Mouse (Mus musculus) midbrain, embryonic 15.5 days (tissue): ENCODE data around the gene Gpr137. TPM values are rescaled to one million over a fixed set of nuclear protein-coding genes. Genes with fewer than 3 reads are reported as not detected.
A peak's percentile ranks its signal among the peaks of the same experiment; 100 is the strongest.

ENCODE experiments used
- ATAC-seq: fragments of 200-750 bp; cut with Nextera tagmentation; replicated peaks from 2 replicates; pipeline ENCODE4 v1.8.0; 2017; ENCODE audit warnings: moderate TSS enrichment
- H3K27ac ChIP-seq: fragments of 300-500 bp; sonication (generic); 2 replicates; pipeline ENCODE4 v1.5.1; 2015; ENCODE audit warnings: mild to moderate bottlenecking, inconsistent platforms
- H3K27me3 ChIP-seq: fragments of 300-500 bp; sonication (generic); replicated peaks from 2 replicates; pipeline ENCODE4 v1.6.1; 2015; ENCODE audit warnings: inconsistent platforms
- H3K36me3 ChIP-seq: fragments of 300-500 bp; sonication (generic); replicated peaks from 2 replicates; pipeline ENCODE4 v1.6.1; 2015; ENCODE audit warnings: inconsistent platforms
- H3K4me1 ChIP-seq: fragments of 300-500 bp; sonication (generic); 2 replicates; pipeline ENCODE4 v1.6.1; 2015; ENCODE audit warnings: inconsistent platforms
- H3K4me2 ChIP-seq: fragments of 300-500 bp; sonication (generic); 2 replicates; pipeline ENCODE4 v1.6.1; 2015; ENCODE audit warnings: inconsistent platforms, mild to moderate bottlenecking, moderate library complexity
- H3K4me3 ChIP-seq: fragments of 300-500 bp; sonication (generic); 2 replicates; pipeline ENCODE4 v1.5.1; 2015; ENCODE audit warnings: mild to moderate bottlenecking, inconsistent platforms
- H3K9ac ChIP-seq: fragments of 300-500 bp; sonication (generic); 2 replicates; pipeline ENCODE4 v1.6.1; 2015; ENCODE audit warnings: mild to moderate bottlenecking, inconsistent platforms
- H3K9me3 ChIP-seq: fragments of 300-500 bp; sonication (generic); 2 replicates; pipeline ENCODE4 v1.6.1; 2016; ENCODE audit warnings: inconsistent platforms
- WGBS: fragments of 180-500 bp; shearing (Covaris S2); methylation state at CpG from one replicate; pipeline ENCODE4 v1.1.7; 2015; ENCODE audit warnings: mixed read lengths; 5-methylcytosine and 5-hydroxymethylcytosine counted together
- polyA plus RNA-seq: library from polyadenylated mRNA; unstranded; fragments of >200 nt; fragmentation: Nextera tagmentation; extraction: Ambion mirVana; gene quantifications from 2 replicates; pipeline ENCODE4 v1.2.1, GENCODE M21; 2015

The Gpr137 gene
- polyA plus RNA-seq, 1 experiment from 2014 or later = 70.5 TPM

GRCm38 (mm10) chr19:6970460-6971085, 28.3 kb upstream of the Gpr137 start:
- H3K4me2 ChIP-seq = peak overlapping the region; percentile 37; the same call in 1 of the 2 replicates

GRCm38 (mm10) chr19:6969665-6970381, 27.5 kb upstream of the Gpr137 start:
- Histone ChIP-seq H3K4me1 (peaks cover 17% of the 10 kb centered on the region), H3K36me3 (no peaks in the 10 kb centered on the region), H3K4me2 (peak overlapping the region; percentile 37), H3K9ac (no peak overlapping the region), H3K27me3 (peaks cover 22% of the 10 kb centered on the region), H3K4me3 (peak overlapping the region; percentile 29), H3K9me3 (no peaks in the 10 kb centered on the region), H3K27ac (no peak overlapping the region)
- no peak for ATAC-seq
- WGBS = 2% methylated on average over 46 of the region's 55 CpGs

More at GRCm38 (mm10) chr19:6970460-6971085, 28.3 kb upstream of the Gpr137 start:
- no peak for ATAC-seq
- no peaks in the 10 kb centered on the region for H3K36me3 ChIP-seq
- peaks cover 22% of the 10 kb centered on the region for H3K27me3 ChIP-seq
- no peak overlapping the region for H3K27ac ChIP-seq
- WGBS = 22% methylated on average over 11 of the region's 11 CpGs
- no peak overlapping the region for H3K4me3 ChIP-seq
- no peak overlapping the region for H3K9ac ChIP-seq
- no peaks in the 10 kb centered on the region for H3K9me3 ChIP-seq
- peaks cover 17% of the 10 kb centered on the region for H3K4me1 ChIP-seq

- Histone ChIP-seq H3K36me3 (no peaks in the 10 kb centered on the region), H3K4me3 (peak overlapping the region; percentile 29), H3K9me3 (no peaks in the 10 kb centered on the region), H3K27me3 (peaks cover 22% of the 10 kb centered on the region), H3K27ac (no peak overlapping the region), H3K4me1 (peaks cover 17% of the 10 kb centered on the region), H3K4me2 (peak overlapping the region; percentile 37), H3K9ac (no peak overlapping the region)
- under 1% methylated on average over 19 of the region's 20 CpGs for WGBS
- no peak for ATAC-seq
These were observed 27.0 kb upstream of the Gpr137 start for GRCm38 (mm10) chr19:6969291-6969664.

- Histone ChIP-seq H3K9me3 (no peaks in the 10 kb centered on the region), H3K4me3 (peak overlapping the region; percentile 29), H3K4me1 (peaks cover 12% of the 10 kb centered on the region), H3K4me2 (peak overlapping the region; percentile 37), H3K27me3 (peaks cover 22% of the 10 kb centered on the region), H3K9ac (no peak overlapping the region), H3K27ac (no peak overlapping the region), H3K36me3 (no peaks in the 10 kb centered on the region)
- no peak for ATAC-seq
- WGBS = 16% methylated on average over 15 of the region's 15 CpGs
These were observed 26.4 kb upstream of the Gpr137 start for GRCm38 (mm10) chr19:6968491-6969271.

- H3K9me3 ChIP-seq = no peaks in the 10 kb centered on the region
- H3K4me2 ChIP-seq = no peak overlapping the region
- no peaks in the 10 kb centered on the region for H3K36me3 ChIP-seq
- H3K4me1 ChIP-seq = peaks cover 13% of the 10 kb centered on the region
- H3K27me3 ChIP-seq = no peaks in the 10 kb centered on the region
- H3K4me3 ChIP-seq = no peak overlapping the region
- 81% methylated on average over 10 of the region's 10 CpGs for WGBS
- H3K9ac ChIP-seq = no peak overlapping the region
- no peak for ATAC-seq
- no peak overlapping the region for H3K27ac ChIP-seq
These were observed 14.2 kb upstream of the Gpr137 start for GRCm38 (mm10) chr19:6956461-6956860.

- Histone ChIP-seq H3K9me3 (no peaks in the 10 kb centered on the region), H3K27ac (no peak overlapping the region), H3K36me3 (no peaks in the 10 kb centered on the region), H3K27me3 (no peaks in the 10 kb centered on the region), H3K4me1 (peaks cover 14% of the 10 kb centered on the region), H3K4me3 (no peak overlapping the region), H3K4me2 (no peak overlapping the region), H3K9ac (no peak overlapping the region)
- ATAC-seq = no peak
- 91% methylated on average over 7 of the region's 7 CpGs for WGBS
These were observed 13.1 kb upstream of the Gpr137 start for GRCm38 (mm10) chr19:6955424-6955823.

- WGBS = 56% methylated on average over 9 of the region's 9 CpGs
- H3K9ac ChIP-seq = no peak overlapping the region
- no peak for ATAC-seq
These were observed 11.8 kb upstream of the Gpr137 start for GRCm38 (mm10) chr19:6954046-6954445.

GRCm38 (mm10) chr19:6952712-6953037, 10.4 kb upstream of the Gpr137 start:
- peak overlapping the region; percentile 62 for H3K4me3 ChIP-seq
- peaks cover 23% of the 10 kb centered on the region for H3K4me1 ChIP-seq
- WGBS = 19% methylated on average over 3 of the region's 3 CpGs
- H3K9me3 ChIP-seq = no peaks in the 10 kb centered on the region
- no peaks in the 10 kb centered on the region for H3K27me3 ChIP-seq
- no peaks in the 10 kb centered on the region for H3K36me3 ChIP-seq
- H3K4me2 ChIP-seq = peak overlapping the region; percentile 90
- peak overlapping the region; percentile 94 for H3K27ac ChIP-seq
- no peak for ATAC-seq
- peak overlapping the region; percentile 61 for H3K9ac ChIP-seq

More at GRCm38 (mm10) chr19:6954046-6954445, 11.8 kb upstream of the Gpr137 start:
- Histone ChIP-seq H3K4me3 (no peak overlapping the region), H3K27ac (no peak overlapping the region), H3K4me1 (peaks cover 23% of the 10 kb centered on the region), H3K27me3 (no peaks in the 10 kb centered on the region), H3K4me2 (no peak overlapping the region), H3K36me3 (no peaks in the 10 kb centered on the region), H3K9me3 (no peaks in the 10 kb centered on the region)

GRCm38 (mm10) chr19:6951994-6952711, 9.9 kb upstream of the Gpr137 start:
- Histone ChIP-seq H3K27me3 (no peaks in the 10 kb centered on the region), H3K36me3 (no peaks in the 10 kb centered on the region), H3K4me2 (peak overlapping the region; percentile 90), H3K4me3 (peak overlapping the region; percentile 62), H3K9ac (peak overlapping the region; percentile 61), H3K27ac (peak overlapping the region; percentile 94), H3K9me3 (no peaks in the 10 kb centered on the region), H3K4me1 (peaks cover 23% of the 10 kb centered on the region)
- peak; percentile 35 for ATAC-seq
- WGBS = 4% methylated on average over 31 of the region's 31 CpGs

GRCm38 (mm10) chr19:6951381-6951968, 9.2 kb upstream of the Gpr137 start:
- Histone ChIP-seq H3K36me3 (no peaks in the 10 kb centered on the region), H3K4me2 (peak overlapping the region; percentile 90), H3K4me1 (peaks cover 23% of the 10 kb centered on the region), H3K9me3 (no peaks in the 10 kb centered on the region), H3K27me3 (no peaks in the 10 kb centered on the region), H3K27ac (peak overlapping the region; percentile 94), H3K4me3 (peak overlapping the region; percentile 62), H3K9ac (peak overlapping the region; percentile 69)
- WGBS = under 1% methylated on average over 35 of the region's 35 CpGs
- peak; percentile 86 for ATAC-seq

GRCm38 (mm10) chr19:6950613-6951153, 8.4 kb upstream of the Gpr137 start:
- H3K4me2 ChIP-seq = peak overlapping the region; percentile 90
- peak; percentile 57 for ATAC-seq
- peak overlapping the region; percentile 94 for H3K27ac ChIP-seq
- H3K27me3 ChIP-seq = no peaks in the 10 kb centered on the region
- H3K4me3 ChIP-seq = peak overlapping the region; percentile 62
- 0 out of 2 replicates have a peak, but pooled peaks cover 3% of the 10 kb centered on the region for H3K36me3 ChIP-seq
- under 1% methylated on average over 28 of the region's 28 CpGs for WGBS
- H3K9me3 ChIP-seq = no peaks in the 10 kb centered on the region
- peak overlapping the region; percentile 69 for H3K9ac ChIP-seq
- H3K4me1 ChIP-seq = peaks cover 23% of the 10 kb centered on the region
